Mouse (Mus musculus): Measurements from ENCODE around the gene Pfkfb4.

- TF ChIP-seq CTCF (IDR thresholded peaks at IDR 0.05; ENCODE audit: low read depth, low read length) (no peak), POLR2A (IDR thresholded peaks at IDR 0.05; ENCODE audit: borderline replicate concordance, low read depth, low read length) (no peak)
Measured at GRCm38 (mm10) chr9:109008994-109009635, 17.5 kb downstream of the Pfkfb4 start.
